Mouse (Mus musculus) kidney, embryonic 16.5 days (tissue): Measurements from ENCODE around the gene Sh3tc1. TPM values are rescaled to one million over a fixed set of nuclear protein-coding genes. Genes with fewer than 3 reads are reported as not detected.

Source experiments
- ATAC-seq: fragments of 200-750 bp; cut with Nextera tagmentation; 2 replicates; pipeline ENCODE4 v1.8.0; 2017; ENCODE audit warnings: moderate TSS enrichment; ENCODE audit not compliant: low FRiP score, low TSS enrichment
- H3K27ac ChIP-seq: fragments of 300-500 bp; sonication (generic); 2 replicates; pipeline ENCODE4 v1.5.1; 2014; ENCODE audit warnings: low read length
- H3K27me3 ChIP-seq: fragments of 300-500 bp; sonication (generic); 2 replicates; pipeline ENCODE4 v1.6.1; 2014; ENCODE audit warnings: low read length, control low read depth, mixed read lengths; ENCODE audit not compliant: insufficient read depth
- H3K36me3 ChIP-seq: fragments of 300-500 bp; sonication (generic); 2 replicates; pipeline ENCODE4 v1.6.1; 2014; ENCODE audit warnings: low read length, control low read depth, mixed read lengths; ENCODE audit not compliant: insufficient read depth
- H3K4me1 ChIP-seq: fragments of 300-500 bp; sonication (generic); 2 replicates; pipeline ENCODE4 v1.6.1; 2014; ENCODE audit warnings: low read length, control low read depth, mixed read lengths; ENCODE audit not compliant: insufficient read depth
- H3K4me2 ChIP-seq: fragments of 300-500 bp; sonication (generic); replicated peaks from 2 replicates; pipeline ENCODE4 v1.6.1; 2014; ENCODE audit warnings: low read depth, low read length
- H3K4me3 ChIP-seq: fragments of 300-500 bp; sonication (generic); 2 replicates; pipeline ENCODE4 v1.5.1; 2014; ENCODE audit warnings: mild to moderate bottlenecking, low read length
- H3K9ac ChIP-seq: fragments of 300-500 bp; sonication (generic); replicated peaks from 2 replicates; pipeline ENCODE4 v1.6.1; 2014; ENCODE audit warnings: low read length
- H3K9me3 ChIP-seq: fragments of 300-500 bp; sonication (generic); 2 replicates; pipeline ENCODE4 v1.6.1; 2016; ENCODE audit warnings: low read length, control low read depth
- WGBS: fragments of 180-500 bp; shearing (Covaris S2); extraction: QIAGEN DNeasy Blood & Tissue Kit; methylation state at CpG from one replicate; pipeline ENCODE4 v1.1.7; 2014; 5-methylcytosine and 5-hydroxymethylcytosine counted together
- polyA plus RNA-seq: library from polyadenylated mRNA; unstranded; fragments of >200 nt; fragmentation: Nextera tagmentation; extraction: Ambion mirVana; gene quantifications from 2 replicates; pipeline ENCODE4 v1.2.1, GENCODE M21; 2015

Sh3tc1 gene
- polyA plus RNA-seq, 1 experiment from 2014 or later: 25.2 TPM

DNA sequence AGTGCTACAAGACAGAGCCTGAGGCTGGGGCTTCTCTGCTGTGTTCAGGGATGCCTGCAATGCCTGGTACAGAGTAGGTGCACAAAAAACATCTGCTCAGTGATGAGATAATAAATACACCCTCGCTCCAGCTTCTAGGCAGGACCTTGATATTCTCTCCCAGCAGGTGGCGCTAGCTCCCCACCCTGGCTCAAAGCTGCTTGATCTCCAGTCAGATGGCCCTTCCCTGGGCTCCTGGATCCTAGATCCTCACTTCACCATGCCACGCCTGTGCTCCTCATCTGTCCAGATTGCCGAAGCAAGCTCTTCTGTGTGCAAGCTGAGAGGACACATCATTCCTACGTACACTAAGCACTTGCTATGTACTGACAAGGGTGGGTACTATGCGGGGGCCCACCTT, 38.7 kb downstream of the Sh3tc1 start:
- Histone ChIP-seq H3K4me2 (no peak overlapping the region), H3K36me3 (no peaks in the 10 kb centered on the region; the same call in 1 of the 2 replicates), H3K27me3 (no peaks in the 10 kb centered on the region), H3K4me1 (no peaks in the 10 kb centered on the region), H3K9ac (no peak overlapping the region), H3K4me3 (no peak overlapping the region), H3K27ac (no peak overlapping the region), H3K9me3 (no peaks in the 10 kb centered on the region)
- ATAC-seq: no peak
- WGBS: 47% methylated on average over 6 of the region's 6 CpGs

DNA sequence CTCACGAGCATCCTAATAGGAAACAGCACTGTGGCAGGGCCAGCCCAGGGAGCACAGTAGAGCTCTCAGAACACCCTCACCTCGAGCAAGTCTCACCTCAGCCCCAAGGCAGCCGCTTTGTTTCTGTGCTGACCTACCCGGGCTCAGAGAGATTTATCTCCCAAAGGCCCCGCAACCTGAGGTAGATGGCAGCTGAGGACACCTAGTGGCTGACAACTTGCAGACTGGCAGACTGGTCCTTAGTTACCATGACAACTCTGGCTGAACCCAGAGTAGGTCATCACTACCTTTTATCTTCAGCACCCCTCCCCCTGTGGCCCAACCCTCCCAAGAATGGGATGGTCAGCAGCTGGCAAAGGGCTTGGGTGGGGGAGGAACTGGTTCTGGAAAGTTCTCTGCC, 44.0 kb downstream of the Sh3tc1 start:
- Histone ChIP-seq H3K27ac (no peak overlapping the region), H3K36me3 (no peaks in the 10 kb centered on the region; the same call in 1 of the 2 replicates), H3K4me3 (no peak overlapping the region), H3K27me3 (no peaks in the 10 kb centered on the region), H3K4me2 (no peak overlapping the region), H3K9ac (no peak overlapping the region), H3K9me3 (no peaks in the 10 kb centered on the region), H3K4me1 (peaks cover 12% of the 10 kb centered on the region)
- ATAC-seq: no peak
- 23% methylated on average over 5 of the region's 5 CpGs for WGBS

DNA sequence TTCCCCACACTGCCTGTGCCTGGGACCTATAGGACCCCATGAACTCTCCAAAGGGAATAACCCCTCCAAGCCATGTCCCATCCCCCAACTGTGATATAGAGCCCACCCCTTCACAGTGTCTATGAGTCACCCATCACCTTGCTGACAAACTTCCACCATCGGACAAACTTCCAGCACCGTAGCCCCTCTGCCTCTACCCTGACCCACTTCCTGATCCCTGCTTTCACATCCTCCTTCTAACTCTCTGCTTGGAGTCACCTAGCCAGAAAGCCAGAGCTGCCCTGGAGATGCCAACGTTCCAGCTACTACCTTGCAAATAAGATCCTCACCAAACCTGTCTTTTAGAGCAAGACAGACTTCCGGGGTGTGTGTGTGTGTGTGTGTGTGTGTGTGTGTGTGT, 46.1 kb downstream of the Sh3tc1 start:
- H3K27ac ChIP-seq: no peak overlapping the region
- H3K4me3 ChIP-seq: no peak overlapping the region
- ATAC-seq: no peak
- no peak overlapping the region for H3K4me2 ChIP-seq
- H3K36me3 ChIP-seq: no peaks in the 10 kb centered on the region
- peaks cover 20% of the 10 kb centered on the region for H3K4me1 ChIP-seq
- 75% methylated on average over 4 of the region's 4 CpGs for WGBS
- no peak overlapping the region for H3K9ac ChIP-seq
- H3K9me3 ChIP-seq: no peaks in the 10 kb centered on the region
- H3K27me3 ChIP-seq: no peaks in the 10 kb centered on the region

DNA sequence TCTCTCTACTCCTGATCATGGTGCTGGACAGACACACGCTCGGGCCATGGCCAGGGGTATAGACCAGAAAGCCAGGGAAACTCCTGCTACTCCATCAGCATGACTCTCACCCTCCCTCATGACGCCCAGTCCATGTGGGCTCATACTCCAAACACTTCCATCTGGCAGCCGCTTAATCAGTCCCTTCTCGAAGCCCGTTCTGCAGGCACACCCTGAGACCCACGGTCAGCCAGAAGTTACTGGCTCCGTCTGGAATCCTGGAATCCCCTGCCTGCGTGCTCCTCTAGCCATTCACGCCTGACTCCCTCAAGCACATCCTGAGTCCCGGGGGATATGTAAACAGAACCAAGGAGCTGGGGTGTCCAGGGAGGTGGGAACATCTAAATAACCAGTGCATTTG, 48.5 kb downstream of the Sh3tc1 start:
- no peak overlapping the region for H3K4me3 ChIP-seq
- 34% methylated on average over 11 of the region's 11 CpGs for WGBS
- H3K36me3 ChIP-seq: no peaks in the 10 kb centered on the region
- H3K9me3 ChIP-seq: no peaks in the 10 kb centered on the region
- no peak overlapping the region for H3K27ac ChIP-seq
- H3K9ac ChIP-seq: no peak overlapping the region
- 0 out of 2 replicates have a peak, but pooled peaks have one; percentile 4 for ATAC-seq
- H3K27me3 ChIP-seq: no peaks in the 10 kb centered on the region
- peaks cover 36% of the 10 kb centered on the region for H3K4me1 ChIP-seq
- H3K4me2 ChIP-seq: no peak overlapping the region

DNA sequence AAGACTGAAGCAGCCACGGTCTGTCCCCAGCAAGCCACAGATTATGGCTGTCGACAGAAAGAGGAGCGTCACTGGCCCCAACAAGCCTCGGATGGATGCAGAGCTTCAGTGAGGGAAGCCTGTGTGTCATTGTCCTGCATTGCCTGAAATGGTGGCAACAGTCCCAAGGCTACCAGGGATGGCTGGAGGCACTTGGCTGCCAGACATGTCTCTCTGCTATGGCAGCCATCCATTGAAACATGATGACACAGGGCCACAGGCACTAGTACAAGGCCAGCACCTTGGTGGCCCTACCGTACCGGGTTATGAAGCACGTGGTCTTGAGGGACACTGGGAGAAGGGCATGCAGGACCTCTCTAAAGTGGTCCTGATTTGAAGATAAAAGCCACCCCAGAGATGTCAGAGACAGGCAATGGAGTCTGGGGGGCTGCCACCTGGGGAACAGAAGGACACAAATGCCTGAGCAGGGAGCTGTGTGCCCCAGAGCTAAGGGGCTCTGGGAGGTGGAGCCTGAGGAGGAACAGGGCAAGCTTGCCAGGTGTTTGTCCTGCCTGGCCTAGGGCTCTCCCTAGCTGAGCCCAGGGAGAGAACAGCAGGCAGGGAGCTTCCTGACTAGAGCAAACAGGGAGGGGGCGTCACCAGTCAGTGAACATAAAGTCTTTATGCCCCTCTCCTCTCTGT, 49.2 kb downstream of the Sh3tc1 start:
- H3K9ac ChIP-seq: no peak overlapping the region
- H3K27ac ChIP-seq: no peak overlapping the region
- no peaks in the 10 kb centered on the region for H3K27me3 ChIP-seq
- no peaks in the 10 kb centered on the region for H3K9me3 ChIP-seq
- H3K4me1 ChIP-seq: peaks cover 38% of the 10 kb centered on the region
- ATAC-seq: no peak
- no peak overlapping the region for H3K4me2 ChIP-seq
- WGBS: 80% methylated on average over 8 of the region's 8 CpGs
- no peak overlapping the region for H3K4me3 ChIP-seq
- no peaks in the 10 kb centered on the region for H3K36me3 ChIP-seq

DNA sequence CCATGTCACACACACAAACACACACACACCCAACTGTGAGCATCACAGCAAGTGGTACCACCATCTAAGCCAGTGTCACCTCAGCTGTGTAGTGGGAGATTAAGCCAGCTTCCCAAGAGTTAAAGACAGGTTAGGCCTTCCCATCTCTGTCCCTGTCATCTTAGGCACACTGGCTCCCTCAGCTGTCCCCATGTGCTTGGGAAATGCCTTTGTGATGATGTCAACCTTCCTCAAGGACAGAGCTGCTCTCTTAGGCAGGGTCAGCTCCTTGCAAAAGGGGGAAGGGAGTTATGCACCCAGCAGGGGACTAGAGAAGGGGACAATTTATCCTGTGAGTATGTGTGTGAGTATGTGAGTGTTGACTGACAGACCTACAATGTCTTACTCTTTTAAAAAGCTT, 50.4 kb downstream of the Sh3tc1 start:
- no peak for ATAC-seq
- H3K9ac ChIP-seq: no peak overlapping the region
- H3K4me3 ChIP-seq: no peak overlapping the region
- no peaks in the 10 kb centered on the region for H3K27me3 ChIP-seq
- no peak overlapping the region for H3K4me2 ChIP-seq
- no peaks in the 10 kb centered on the region for H3K9me3 ChIP-seq
- no peaks in the 10 kb centered on the region for H3K36me3 ChIP-seq
- H3K4me1 ChIP-seq: peaks cover 38% of the 10 kb centered on the region
- H3K27ac ChIP-seq: no peak overlapping the region

DNA sequence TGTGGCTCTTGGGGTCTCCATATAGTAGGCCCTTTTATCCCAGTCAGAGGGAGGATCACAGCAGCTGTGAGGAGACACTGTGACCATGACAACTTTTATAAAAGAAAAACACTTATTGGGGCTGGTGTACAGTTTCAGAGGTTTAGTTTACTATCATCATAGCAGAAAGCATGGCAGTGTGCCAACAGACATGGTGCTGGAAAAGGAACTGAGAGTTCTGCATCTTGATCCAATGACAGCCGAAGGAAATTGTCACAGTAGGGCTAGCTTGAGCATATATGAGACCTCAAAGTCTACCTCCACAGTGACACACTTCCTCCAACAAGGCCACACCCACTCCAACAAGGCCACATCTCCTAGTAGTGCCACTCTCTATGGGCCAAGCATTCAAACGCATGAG, 50.9 kb downstream of the Sh3tc1 start:
- H3K9me3 ChIP-seq: no peaks in the 10 kb centered on the region
- 89% methylated on average over 2 of the region's 2 CpGs for WGBS
- ATAC-seq: no peak
- H3K36me3 ChIP-seq: no peaks in the 10 kb centered on the region
- peaks cover 38% of the 10 kb centered on the region for H3K4me1 ChIP-seq
- H3K9ac ChIP-seq: no peak overlapping the region
- no peaks in the 10 kb centered on the region for H3K27me3 ChIP-seq
- no peak overlapping the region for H3K4me3 ChIP-seq
- no peak overlapping the region for H3K27ac ChIP-seq
- no peak overlapping the region for H3K4me2 ChIP-seq

DNA sequence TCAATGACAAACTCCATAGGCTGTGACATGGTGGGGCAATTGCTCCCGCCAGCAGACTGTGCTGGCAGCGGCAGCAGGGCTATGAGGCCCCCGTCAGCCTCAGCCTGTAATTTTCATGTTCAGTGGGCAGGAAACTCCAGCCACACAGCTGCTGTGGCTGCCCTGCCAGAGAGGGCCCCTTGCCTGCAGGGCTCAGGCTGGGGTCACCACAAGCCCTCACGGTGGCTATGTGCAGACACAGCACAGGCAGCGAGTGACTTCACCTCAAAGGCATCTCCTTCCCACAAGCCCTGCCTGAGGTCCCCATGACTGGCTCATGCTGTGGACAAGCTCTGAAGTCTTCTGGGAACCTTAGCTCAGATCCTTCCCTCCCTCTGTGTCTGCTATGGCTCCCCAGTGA, 52.7 kb downstream of the Sh3tc1 start:
- Histone ChIP-seq H3K4me3 (no peak overlapping the region), H3K36me3 (no peaks in the 10 kb centered on the region), H3K27ac (peak overlapping the region; percentile 44), H3K4me1 (peaks cover 38% of the 10 kb centered on the region), H3K27me3 (no peaks in the 10 kb centered on the region), H3K4me2 (no peak overlapping the region), H3K9me3 (no peaks in the 10 kb centered on the region), H3K9ac (no peak overlapping the region)
- 42% methylated on average over 5 of the region's 5 CpGs for WGBS
- peak; percentile 81 for ATAC-seq

DNA sequence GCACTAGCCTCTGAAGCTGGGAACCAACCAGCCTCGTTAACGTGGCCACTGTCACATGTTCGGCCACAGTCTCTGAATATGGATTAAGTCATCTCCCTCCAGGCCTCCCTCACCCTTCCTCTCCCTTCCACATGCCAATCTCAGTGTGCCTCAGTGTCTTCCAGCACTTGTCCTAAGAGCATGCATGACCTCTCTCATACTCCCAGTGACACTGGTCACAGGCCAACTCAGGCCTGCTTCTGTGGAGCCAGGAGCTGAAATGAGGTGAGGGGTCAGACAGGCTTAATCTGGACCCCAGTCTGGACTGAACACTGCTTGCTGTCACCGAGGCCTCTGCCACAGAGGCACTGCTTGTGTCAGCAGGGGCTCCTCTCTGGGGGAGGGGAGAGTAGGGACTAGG, 53.5 kb downstream of the Sh3tc1 start:
- H3K36me3 ChIP-seq: no peaks in the 10 kb centered on the region
- H3K27ac ChIP-seq: peak overlapping the region; percentile 44; the same call in 1 of the 2 replicates
- no peak overlapping the region for H3K4me2 ChIP-seq
- no peak overlapping the region for H3K9ac ChIP-seq
- no peaks in the 10 kb centered on the region for H3K27me3 ChIP-seq
- 57% methylated on average over 4 of the region's 4 CpGs for WGBS
- H3K4me1 ChIP-seq: peaks cover 31% of the 10 kb centered on the region
- no peak overlapping the region for H3K4me3 ChIP-seq
- ATAC-seq: no peak
- H3K9me3 ChIP-seq: no peaks in the 10 kb centered on the region

DNA sequence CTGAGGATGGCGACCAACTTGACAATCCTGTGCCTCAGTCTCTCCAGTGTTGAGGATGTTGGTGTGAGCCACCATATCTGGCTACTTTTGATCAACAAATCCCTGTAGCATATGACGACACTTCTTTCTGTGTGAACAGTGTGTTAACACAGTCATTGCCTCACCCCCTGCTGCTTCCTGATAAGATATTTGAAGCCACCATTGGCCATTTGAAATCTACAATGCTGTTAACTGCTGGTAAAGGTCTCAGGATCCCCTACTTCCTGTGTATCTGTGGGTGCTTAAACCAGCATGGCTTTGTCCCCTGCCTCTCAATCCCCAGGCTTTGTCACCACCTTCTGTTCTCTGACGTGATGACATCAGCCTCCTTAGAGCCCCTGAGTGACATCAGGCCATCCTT, 54.7 kb downstream of the Sh3tc1 start:
- 69% methylated on average over 3 of the region's 3 CpGs for WGBS
- no peak overlapping the region for H3K4me2 ChIP-seq

More for the DNA sequence above, 54.7 kb downstream of the Sh3tc1 start:
- Histone ChIP-seq H3K27me3 (0 out of 2 replicates have a peak, but pooled peaks cover 2% of the 10 kb centered on the region), H3K9me3 (no peaks in the 10 kb centered on the region), H3K4me3 (no peak overlapping the region), H3K36me3 (no peaks in the 10 kb centered on the region), H3K27ac (no peak overlapping the region), H3K9ac (no peak overlapping the region), H3K4me1 (peaks cover 25% of the 10 kb centered on the region)
- no peak for ATAC-seq
